Mouse (Mus musculus) stomach, embryonic 16.5 days (tissue): ENCODE measurements around the gene Defb33. TPM values are rescaled to one million over a fixed set of nuclear protein-coding genes. Genes with fewer than 3 reads are reported as not detected.

Experiments
- polyA plus RNA-seq: library from polyadenylated mRNA; unstranded; fragments of >200 nt; fragmentation: Nextera tagmentation; extraction: Ambion mirVana; gene quantifications from 2 replicates; pipeline ENCODE4 v1.2.1, GENCODE M21; 2015

Gene Defb33
- polyA plus RNA-seq, 1 experiment from 2014 or later: not detected

Other genes with a start within 250 kb of the Defb33 start
- not detected in 2 replicates for gene Gm15056, start 10.0 kb downstream of the Defb33 start, polyA plus RNA-seq
- not detected in 2 replicates for gene Gm6040, start 29.4 kb downstream of the Defb33 start, polyA plus RNA-seq
- gene AY761185, start 52.0 kb downstream of the Defb33 start, polyA plus RNA-seq: not detected in 2 replicates
- not detected in 2 replicates for gene Defa21, start 132.9 kb downstream of the Defb33 start, polyA plus RNA-seq
- gene Defa23, start 162.4 kb downstream of the Defb33 start, polyA plus RNA-seq: not detected in 2 replicates
- gene Defa35, start 172.4 kb downstream of the Defb33 start, polyA plus RNA-seq: not detected in 2 replicates
- gene Defa25, start 191.8 kb downstream of the Defb33 start, polyA plus RNA-seq: not detected in 2 replicates
- not detected in 2 replicates for gene Gm14851, start 203.4 kb downstream of the Defb33 start, polyA plus RNA-seq
- not detected in 2 replicates for gene Defa30, start 242.0 kb downstream of the Defb33 start, polyA plus RNA-seq